Mouse (Mus musculus) erythroblast, embryonic 14.5 days (primary cell): Measurements from ENCODE around the gene Mtmr12.

ENCODE experiments used
- GATA1 ChIP-seq: IDR thresholded peaks from 2 replicates; pipeline ENCODE4 v1.6.1; 2012; ENCODE audit warnings: low read length, inconsistent platforms, mixed read lengths
- TAL1 ChIP-seq: IDR thresholded peaks from 3 replicates; pipeline ENCODE4 v1.6.1; 2012; ENCODE audit warnings: low read length, inconsistent platforms, mixed read lengths

- no peak for TF ChIP-seq GATA1
- no peak for TF ChIP-seq TAL1
Measured at GRCm38 (mm10) chr15:12250350-12250749, 45.5 kb downstream of the Mtmr12 start.
